Mouse (Mus musculus) E14TG2a.4 (cell line): ENCODE results near the gene Rdm1.

Experiments used
- CTCF ChIP-seq: conservative IDR thresholded peaks from 2 replicates; pipeline ENCODE4 v1.5.1; 2014; ENCODE audit warnings: low read length
- NANOG ChIP-seq: IDR thresholded peaks from 2 replicates; pipeline ENCODE4 v1.6.1; 2014; ENCODE audit warnings: borderline replicate concordance, low read length, mixed read lengths
- POU5F1 ChIP-seq: IDR thresholded peaks from 2 replicates; pipeline ENCODE4 v1.6.1; 2014; ENCODE audit warnings: low read length, borderline replicate concordance

DNA sequence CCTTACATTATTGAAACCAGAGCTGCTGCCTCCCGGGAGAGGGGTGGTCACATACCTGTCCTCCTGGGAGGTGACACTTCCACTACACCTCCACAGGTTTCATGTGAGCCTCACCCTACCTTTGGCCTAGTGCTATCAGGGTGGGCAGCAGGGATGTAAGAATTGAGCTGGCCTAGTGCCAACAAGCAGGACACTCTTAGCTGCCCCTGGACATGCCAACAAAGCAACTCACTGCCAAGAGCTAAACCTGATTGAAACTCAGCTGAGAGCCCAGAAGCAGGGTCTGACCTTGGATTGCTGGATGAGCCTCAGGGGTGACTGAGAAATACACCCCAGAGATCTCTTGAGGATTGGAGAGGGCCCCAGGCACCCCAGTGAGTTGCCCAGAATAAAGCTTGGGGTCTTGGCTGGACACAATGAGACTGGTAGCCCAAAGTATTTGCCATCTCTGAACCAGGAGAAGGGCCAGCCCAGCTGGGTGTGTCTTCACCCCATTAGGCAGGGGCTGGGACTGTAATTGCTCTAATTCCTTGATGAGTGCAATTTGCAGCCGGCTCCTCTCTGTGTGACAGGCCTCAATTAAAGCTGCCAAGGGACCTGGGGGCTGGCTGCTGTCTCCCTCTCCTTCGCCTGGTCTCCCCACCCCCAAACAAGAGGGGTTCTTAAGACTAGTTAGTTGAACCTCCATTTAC lies 53.8 kb downstream of the Rdm1 start:
- no peak for TF ChIP-seq CTCF
- TF ChIP-seq POU5F1: no peak
- no peak for TF ChIP-seq NANOG
